21 mouse cellular contexts compared by ENCODE assay signal in genomic region chr2:117312030-117312429, GRCm38 (mm10). TPM values are rescaled to one million over a fixed set of nuclear protein-coding genes. Genes with fewer than 3 reads are reported as not detected.
DNase-seq lines count a peak whose midpoint lies in the region; ATAC-seq and TF ChIP-seq lines count a peak whose summit lies in the region.
"Had no signal": no experiment of that assay in that cellular context is flagged by ENCODE, and none has a peak within 500 bp of the region (broad histone marks: within the 10 kb centered on the region; RNA-seq: fewer than 3 reads in every experiment).

No protein-coding gene starts in this region.

- H3K36me3 ChIP-seq in embryonic facial prominence, embryonic 13.5 days: no peaks in the 10 kb centered on the region
- H3K36me3 ChIP-seq in embryonic facial prominence, embryonic 10.5 days (replicated peaks): no peaks in the 10 kb centered on the region
- H3K36me3 ChIP-seq in limb, embryonic 15.5 days: no peaks in the 10 kb centered on the region
- no peaks in the 10 kb centered on the region for H3K36me3 ChIP-seq in limb, embryonic 10.5 days
- no peaks in the 10 kb centered on the region for H3K36me3 ChIP-seq in hindbrain, postnatal 0 days (ENCODE audit: insufficient read depth, low read length)
- H3K36me3 ChIP-seq in midbrain, postnatal 0 days (ENCODE audit: insufficient read depth, low read length): no peaks in the 10 kb centered on the region
- H3K36me3 ChIP-seq: heart, embryonic 12.5 days; limb, embryonic 12.5 days; liver, embryonic 13.5 days; lung, embryonic 15.5 days had no signal

- no peak overlapping the region for H3K4me2 ChIP-seq in embryonic facial prominence, embryonic 13.5 days
- H3K4me2 ChIP-seq in limb, embryonic 15.5 days: no peak overlapping the region
- peak overlapping the region; percentile 35 for H3K4me2 ChIP-seq in hindbrain, postnatal 0 days (ENCODE audit: low read depth, low read length)
- H3K4me2 ChIP-seq in midbrain, postnatal 0 days (ENCODE audit: low read depth, low read length, poor library complexity, severe bottlenecking): 0 out of 2 replicates have a peak overlapping the region, but pooled peaks have one; percentile 31
- H3K4me2 ChIP-seq: heart, embryonic 12.5 days; limb, embryonic 12.5 days; liver, embryonic 13.5 days; lung, embryonic 15.5 days had no signal

- H3K9ac ChIP-seq in embryonic facial prominence, embryonic 13.5 days: no peak overlapping the region
- no peak overlapping the region for H3K9ac ChIP-seq in limb, embryonic 15.5 days
- no peak overlapping the region for H3K9ac ChIP-seq in hindbrain, postnatal 0 days (replicated peaks; ENCODE audit: low read length)
- no peak overlapping the region for H3K9ac ChIP-seq in midbrain, postnatal 0 days (replicated peaks; ENCODE audit: low read length, poor library complexity, severe bottlenecking)
- H3K9ac ChIP-seq: heart, embryonic 12.5 days; limb, embryonic 12.5 days; liver, embryonic 13.5 days; lung, embryonic 15.5 days had no signal

- H3K9me3 ChIP-seq in embryonic facial prominence, embryonic 13.5 days: 0 out of 2 replicates have a peak, but pooled peaks cover 5% of the 10 kb centered on the region
- peaks cover 7% of the 10 kb centered on the region; the same call in 1 of the 2 replicates for H3K9me3 ChIP-seq in embryonic facial prominence, embryonic 10.5 days
- no peaks in the 10 kb centered on the region for H3K9me3 ChIP-seq in limb, embryonic 15.5 days
- no peaks in the 10 kb centered on the region for H3K9me3 ChIP-seq in limb, embryonic 10.5 days (replicated peaks)
- H3K9me3 ChIP-seq in hindbrain, postnatal 0 days (ENCODE audit: low read length): no peaks in the 10 kb centered on the region
- H3K9me3 ChIP-seq in midbrain, postnatal 0 days (ENCODE audit: low read length): no peaks in the 10 kb centered on the region
- H3K9me3 ChIP-seq: heart, embryonic 12.5 days; liver, embryonic 13.5 days; lung, embryonic 15.5 days had no signal

- no peak for TF ChIP-seq CTCF in hindbrain, postnatal 0 days (IDR thresholded peaks at IDR 0.05; ENCODE audit: low read depth)
- no peak for TF ChIP-seq CTCF in midbrain, postnatal 0 days (IDR thresholded peaks at IDR 0.05)

- H3K27me3 ChIP-seq in embryonic facial prominence, embryonic 13.5 days: no peaks in the 10 kb centered on the region
- no peaks in the 10 kb centered on the region for H3K27me3 ChIP-seq in embryonic facial prominence, embryonic 10.5 days (replicated peaks; ENCODE audit: low read depth, poor library complexity, severe bottlenecking)
- H3K27me3 ChIP-seq in limb, embryonic 15.5 days: no peaks in the 10 kb centered on the region
- H3K27me3 ChIP-seq in limb, embryonic 10.5 days (ENCODE audit: low read depth, poor library complexity, severe bottlenecking): no peaks in the 10 kb centered on the region
- H3K27me3 ChIP-seq in hindbrain, postnatal 0 days (ENCODE audit: insufficient read depth, low read length): no peaks in the 10 kb centered on the region
- H3K27me3 ChIP-seq in midbrain, postnatal 0 days (ENCODE audit: insufficient read depth, low read length): no peaks in the 10 kb centered on the region
- H3K27me3 ChIP-seq: heart, embryonic 12.5 days; limb, embryonic 12.5 days; liver, embryonic 13.5 days; lung, embryonic 15.5 days had no signal

- peak overlapping the region; percentile 39; the same call in 1 of the 2 replicates for H3K27ac ChIP-seq in embryonic facial prominence, embryonic 13.5 days
- no peak overlapping the region for H3K27ac ChIP-seq in embryonic facial prominence, embryonic 10.5 days (replicated peaks)
- H3K27ac ChIP-seq in limb, embryonic 15.5 days: peak overlapping the region; percentile 3; the same call in 1 of the 2 replicates
- H3K27ac ChIP-seq in limb, embryonic 10.5 days: no peak overlapping the region
- peak overlapping the region; percentile 9; the same call in 1 of the 2 replicates for H3K27ac ChIP-seq in hindbrain, postnatal 0 days
- peak overlapping the region; percentile 39 for H3K27ac ChIP-seq in midbrain, postnatal 0 days (ENCODE audit: low read depth, low read length)
- H3K27ac ChIP-seq: limb, embryonic 12.5 days; liver, embryonic 13.5 days; lung, embryonic 15.5 days had no signal

- WGBS in embryonic facial prominence, embryonic 13.5 days: 40% methylated on average over 2 of the region's 2 CpGs
- WGBS in embryonic facial prominence, embryonic 10.5 days: 71% methylated on average over 2 of the region's 2 CpGs
- 50% methylated on average over 2 of the region's 2 CpGs for WGBS in limb, embryonic 15.5 days
- 72% methylated on average over 2 of the region's 2 CpGs for WGBS in limb, embryonic 10.5 days
- WGBS in hindbrain, postnatal 0 days: 40% methylated on average over 2 of the region's 2 CpGs
- WGBS in midbrain, postnatal 0 days: 41% methylated on average over 2 of the region's 2 CpGs

- DNase-seq in embryonic facial prominence, embryonic 10.5 days (ENCODE audit: low spot score): no peak
- no peak for DNase-seq in limb, embryonic 10.5 days (ENCODE audit: low spot score)
- no peak for DNase-seq in hindbrain, postnatal 0 days (ENCODE audit: low spot score)
- DNase-seq in midbrain, postnatal 0 days (ENCODE audit: low spot score): no peak
- no peak for DNase-seq in ovary, postnatal 14 days (ENCODE audit: low spot score)
- DNase-seq in lung, adult 18-20 months: no peak
- DNase-seq: adrenal gland, adult 8-10 months; cerebellum, adult 9-10 months; embryo, embryonic 11 days; heart, postnatal 14 days; kidney, adult 8-10 months; kidney, postnatal 14 days; liver, embryonic 13.5 days; lung, postnatal 4 days; spleen, adult 18-20 months; thymus, postnatal 25 days had no signal

- 0 out of 2 replicates have a peak, but pooled peaks cover 4% of the 10 kb centered on the region for H3K4me1 ChIP-seq in embryonic facial prominence, embryonic 13.5 days
- H3K4me1 ChIP-seq in embryonic facial prominence, embryonic 10.5 days: no peaks in the 10 kb centered on the region; the same call in 1 of the 2 replicates
- no peaks in the 10 kb centered on the region for H3K4me1 ChIP-seq in limb, embryonic 15.5 days
- H3K4me1 ChIP-seq in limb, embryonic 10.5 days: no peaks in the 10 kb centered on the region
- H3K4me1 ChIP-seq in hindbrain, postnatal 0 days (ENCODE audit: insufficient read depth, low read length): no peaks in the 10 kb centered on the region
- no peaks in the 10 kb centered on the region for H3K4me1 ChIP-seq in midbrain, postnatal 0 days (ENCODE audit: insufficient read depth, low read length)
- H3K4me1 ChIP-seq: heart, embryonic 12.5 days; limb, embryonic 12.5 days; liver, embryonic 13.5 days; lung, embryonic 15.5 days had no signal

- no peak overlapping the region for H3K4me3 ChIP-seq in embryonic facial prominence, embryonic 13.5 days
- no peak overlapping the region for H3K4me3 ChIP-seq in embryonic facial prominence, embryonic 10.5 days
- no peak overlapping the region for H3K4me3 ChIP-seq in limb, embryonic 15.5 days
- H3K4me3 ChIP-seq in limb, embryonic 10.5 days: no peak overlapping the region
- H3K4me3 ChIP-seq in hindbrain, postnatal 0 days (ENCODE audit: low read length): no peak overlapping the region
- no peak overlapping the region for H3K4me3 ChIP-seq in midbrain, postnatal 0 days (ENCODE audit: low read depth, low read length)
- H3K4me3 ChIP-seq: heart, embryonic 12.5 days; limb, embryonic 12.5 days; liver, embryonic 13.5 days; lung, embryonic 15.5 days had no signal

- no peak for ATAC-seq in embryonic facial prominence, embryonic 13.5 days (ENCODE audit: insufficient number of reproducible peaks, insufficient read depth, low FRiP score, low TSS enrichment, low read depth)
- no peak for ATAC-seq in limb, embryonic 15.5 days (ENCODE audit: insufficient number of reproducible peaks, low FRiP score, low TSS enrichment, low read depth)
- peak; percentile 68 for ATAC-seq in hindbrain, postnatal 0 days
- peak; percentile 51 for ATAC-seq in midbrain, postnatal 0 days (ENCODE audit: low FRiP score)

RNA-seq across cellular contexts. Expression of gene Rasgrp1, which starts 30.8 kb away (rescaled TPM):
- polyA plus RNA-seq in embryonic facial prominence, embryonic 13.5 days (2015; fragmentation: Nextera tagmentation; extraction: Ambion mirVana): 1.1 and 1.2 TPM in 2 replicates
- 0.47 and 0.55 TPM in 2 replicates for polyA plus RNA-seq in embryonic facial prominence, embryonic 10.5 days (2016; fragmentation: Nextera tagmentation; extraction: Ambion mirVana)
- 1.2 and 1.3 TPM in 2 replicates for polyA plus RNA-seq in limb, embryonic 15.5 days (2015; fragmentation: Nextera tagmentation; extraction: Ambion mirVana)
- polyA plus RNA-seq in limb, embryonic 10.5 days (2016; fragmentation: Nextera tagmentation; extraction: Ambion mirVana): 0.21 and 0.40 TPM in 2 replicates
- 2.4 and 5.0 TPM in 2 replicates for total RNA-seq in hindbrain, postnatal 0 days (2014; rRNA removed)
- polyA plus RNA-seq in hindbrain, postnatal 0 days (2015; fragmentation: Nextera tagmentation; extraction: Ambion mirVana): 2.8 and 3.3 TPM in 2 replicates
- 5.4 and 6.6 TPM in 2 replicates for total RNA-seq in midbrain, postnatal 0 days (2014; rRNA removed)
- 3.1 and 3.5 TPM in 2 replicates for polyA plus RNA-seq in midbrain, postnatal 0 days (2015; fragmentation: Nextera tagmentation; extraction: Ambion mirVana)

Comparison
In these comparisons a context has a peak if more than half of its experiments do, and no peak if none do; other contexts are left out.
1. H3K27ac ChIP-seq: peak in embryonic facial prominence, embryonic 13.5 days (single experiment), limb, embryonic 15.5 days (single experiment), hindbrain, postnatal 0 days (single experiment) and midbrain, postnatal 0 days (single experiment); none in embryonic facial prominence, embryonic 10.5 days (single experiment) and limb, embryonic 10.5 days (single experiment).
2. ATAC-seq: peak in hindbrain, postnatal 0 days (single experiment) and midbrain, postnatal 0 days (single experiment); none in embryonic facial prominence, embryonic 13.5 days (single experiment) and limb, embryonic 15.5 days (single experiment).
3. H3K4me2 ChIP-seq: peak in hindbrain, postnatal 0 days (single experiment) and midbrain, postnatal 0 days (single experiment); none in embryonic facial prominence, embryonic 13.5 days (single experiment) and limb, embryonic 15.5 days (single experiment).